Comparison of ENCODE assay signal across 1 mouse cellular context in the genomic region with DNA sequence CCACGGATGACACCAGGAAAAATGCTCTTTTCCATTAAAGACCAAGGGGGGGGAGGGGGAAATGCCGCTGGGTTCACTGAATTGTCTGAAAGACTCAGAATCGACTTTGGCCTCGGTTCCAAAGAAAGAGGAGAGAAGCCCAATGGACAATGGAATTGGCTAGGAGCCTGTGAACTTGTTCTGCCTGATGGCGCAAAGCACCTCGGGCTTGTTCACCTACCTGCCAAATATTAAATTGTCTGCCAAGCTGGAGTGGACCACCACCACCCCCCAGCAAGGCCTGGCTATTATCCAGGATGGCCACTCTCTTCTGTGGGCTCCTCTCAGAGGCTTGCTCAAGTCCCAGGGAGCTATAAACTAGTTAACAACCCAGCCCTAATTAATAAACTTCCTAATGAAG.
TF ChIP-seq lines count a peak whose summit lies in the region.

No protein-coding gene starts in this region.

TF ChIP-seq in CH12.LX, 34 proteins besides CTCF, POLR2A, EP300 and RAD21 (continued from another document):
- TF ChIP-seq IRF4 (IDR thresholded peaks at IDR 0.05; ENCODE audit: low read depth, low read length) (no peak), SIN3A (IDR thresholded peaks at IDR 0.05; ENCODE audit: low read length) (no peak), CHD1 (IDR thresholded peaks at IDR 0.05; ENCODE audit: low read depth, low read length) (no peak), JUN (IDR thresholded peaks at IDR 0.05; ENCODE audit: insufficient read depth, low read depth, low read length) (no peak), MEF2A (IDR thresholded peaks at IDR 0.05; ENCODE audit: borderline replicate concordance, low read depth, low read length) (no peak), USF1 (IDR thresholded peaks at IDR 0.05; ENCODE audit: low read depth, low read length) (no peak), SMC3 (IDR thresholded peaks at IDR 0.05; ENCODE audit: low read depth, low read length) (no peak), KAT2A (IDR thresholded peaks at IDR 0.05; ENCODE audit: insufficient replicate concordance, low read length) (no peak)
